Mouse (Mus musculus) liver, embryonic 11.5 days (tissue): Measurements from ENCODE around the gene Pold2. TPM values are rescaled to one million over a fixed set of nuclear protein-coding genes. Genes with fewer than 3 reads are reported as not detected.

ENCODE experiments used
- ATAC-seq: fragments of 200-750 bp; cut with Nextera tagmentation; replicated peaks from 2 replicates; pipeline ENCODE4 v1.8.0; 2017; ENCODE audit warnings: moderate number of reproducible peaks, mild to moderate bottlenecking, moderate TSS enrichment, moderate library complexity; ENCODE audit not compliant: low FRiP score
- DNase-seq: peaks from one replicate; pipeline ENCODE4 v3.0.0-alpha.2; 2017; ENCODE audit warnings: low spot score
- H3K27ac ChIP-seq: fragments of 300-500 bp; sonication (generic); 2 replicates; pipeline ENCODE4 v1.5.1; 2014; ENCODE audit warnings: mild to moderate bottlenecking, low read depth, low read length, control low read depth
- H3K27me3 ChIP-seq: fragments of 300-500 bp; sonication (generic); replicated peaks from 2 replicates; pipeline ENCODE4 v1.6.1; 2014; ENCODE audit warnings: low read length, mixed read lengths; ENCODE audit not compliant: control insufficient read depth, insufficient read depth
- H3K36me3 ChIP-seq: fragments of 300-500 bp; sonication (generic); 2 replicates; pipeline ENCODE4 v1.6.1; 2014; ENCODE audit warnings: mild to moderate bottlenecking, low read length, moderate library complexity, mixed read lengths; ENCODE audit not compliant: control insufficient read depth, insufficient read depth
- H3K4me1 ChIP-seq: fragments of 300-500 bp; sonication (generic); replicated peaks from 2 replicates; pipeline ENCODE4 v1.6.1; 2014; ENCODE audit warnings: low read length, mixed read lengths; ENCODE audit not compliant: control insufficient read depth, insufficient read depth
- H3K4me2 ChIP-seq: fragments of 300-500 bp; sonication (generic); 2 replicates; pipeline ENCODE4 v1.6.1; 2014; ENCODE audit warnings: mild to moderate bottlenecking, control low read depth, moderate library complexity
- H3K4me3 ChIP-seq: fragments of 300-500 bp; sonication (generic); 2 replicates; pipeline ENCODE4 v1.5.1; 2014; ENCODE audit warnings: low read depth, low read length, control low read depth
- H3K9ac ChIP-seq: fragments of 300-500 bp; sonication (generic); 2 replicates; pipeline ENCODE4 v1.6.1; 2014; ENCODE audit warnings: low read depth, low read length, control low read depth
- H3K9me3 ChIP-seq: fragments of 300-500 bp; sonication (generic); 2 replicates; pipeline ENCODE4 v1.6.1; 2016; ENCODE audit warnings: low read length, inconsistent platforms, mixed read lengths; ENCODE audit not compliant: control insufficient read depth
- WGBS: fragments of 180-500 bp; shearing (Covaris S2); extraction: QIAGEN DNeasy Blood & Tissue Kit; methylation state at CpG from one replicate; pipeline ENCODE4 v1.1.7; 2014; 5-methylcytosine and 5-hydroxymethylcytosine counted together
- polyA plus RNA-seq: library from polyadenylated mRNA; unstranded; fragments of >200 nt; fragmentation: Nextera tagmentation; extraction: Ambion mirVana; gene quantifications from 2 replicates; pipeline ENCODE4 v1.2.1, GENCODE M21; 2014

Gene Pold2
- polyA plus RNA-seq, 1 experiment from 2014 or later = 151 TPM

DNA sequence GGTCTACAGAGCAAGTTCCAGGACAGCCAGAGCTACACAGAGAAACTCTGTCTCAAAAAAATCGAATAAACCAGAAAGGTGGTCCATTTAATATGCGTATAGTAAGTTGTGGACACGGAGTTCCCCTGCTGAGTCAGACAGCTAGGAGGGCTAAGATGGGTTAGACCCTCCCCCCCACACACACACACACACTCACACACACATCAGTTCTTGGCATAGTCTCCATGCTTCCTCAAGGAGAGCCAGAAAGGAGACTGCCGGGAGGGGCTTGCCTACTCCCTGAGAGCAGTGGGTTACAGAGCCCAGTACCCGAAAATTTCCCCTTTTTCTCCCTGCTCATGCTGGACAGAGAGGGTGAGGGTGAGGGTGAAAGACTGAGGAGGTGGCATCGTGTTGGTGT, 17.5 kb downstream of the Pold2 start:
- H3K9ac ChIP-seq = no peak overlapping the region
- H3K27ac ChIP-seq = no peak overlapping the region
- no peak overlapping the region for H3K4me2 ChIP-seq
- no peaks in the 10 kb centered on the region for H3K36me3 ChIP-seq
- H3K9me3 ChIP-seq = peaks cover 3% of the 10 kb centered on the region; the same call in 1 of the 2 replicates
- ATAC-seq (no peak), DNase-seq (no peak)
- H3K27me3 ChIP-seq = peaks cover 33% of the 10 kb centered on the region
- H3K4me1 ChIP-seq = peaks cover 7% of the 10 kb centered on the region; the same call in 1 of the 2 replicates
- no peak overlapping the region for H3K4me3 ChIP-seq
- WGBS = 59% methylated on average over 6 of the region's 6 CpGs

DNA sequence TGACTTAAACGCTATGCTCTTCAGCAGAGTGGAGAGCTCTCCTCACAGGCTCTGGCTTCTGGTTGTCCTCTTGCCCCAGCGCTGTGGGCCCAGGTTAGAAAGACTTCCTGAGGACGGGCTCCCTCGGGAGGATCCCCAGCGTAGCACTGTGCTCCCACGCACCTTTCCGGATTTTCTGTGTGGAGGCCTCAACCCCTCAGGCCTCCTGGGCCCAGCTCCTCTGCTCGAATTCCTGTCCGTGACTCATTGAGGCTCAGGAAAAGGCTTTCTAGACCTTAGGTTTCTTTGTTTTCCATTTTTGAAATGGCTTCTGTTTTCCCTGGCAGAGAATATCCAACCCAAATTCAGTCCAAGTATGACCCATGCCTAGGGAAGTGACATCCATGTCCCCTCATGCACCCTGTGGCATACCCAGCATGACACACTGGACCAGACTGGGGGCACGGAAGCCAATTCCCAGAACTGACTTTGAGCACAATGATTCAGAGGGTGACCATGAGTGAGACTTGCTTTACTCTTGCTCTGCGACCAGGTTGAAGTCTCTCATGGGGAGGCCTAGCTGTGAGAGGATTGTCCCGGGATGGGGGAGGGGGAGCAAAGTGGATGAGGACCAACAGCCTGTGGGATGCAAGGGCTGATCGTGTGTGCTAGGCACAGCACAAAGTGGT, 18.1 kb downstream of the Pold2 start:
- no peak overlapping the region for H3K4me2 ChIP-seq

DNA sequence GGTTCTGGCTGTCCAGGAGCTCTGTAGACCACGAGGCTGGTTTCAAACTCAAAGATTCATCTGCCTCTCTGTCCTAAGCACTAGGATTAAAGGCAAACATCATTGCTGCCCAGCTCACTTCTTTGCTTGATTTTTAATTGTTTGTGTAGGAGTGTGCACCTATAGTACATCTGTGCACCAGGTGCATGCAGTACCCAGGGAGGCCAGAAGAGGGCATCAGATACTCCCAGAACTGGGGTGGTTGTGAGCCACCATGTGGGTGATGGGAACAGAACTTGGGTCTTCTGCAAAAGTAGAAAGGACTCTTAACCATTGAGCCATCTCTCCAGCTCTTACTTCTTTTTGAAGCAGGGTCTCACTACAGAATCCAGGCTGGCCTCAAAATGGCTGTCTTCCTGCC, 19.4 kb downstream of the Pold2 start:
- Histone ChIP-seq H3K4me1 (peaks cover 7% of the 10 kb centered on the region; the same call in 1 of the 2 replicates), H3K9me3 (peaks cover 3% of the 10 kb centered on the region; the same call in 1 of the 2 replicates), H3K36me3 (no peaks in the 10 kb centered on the region), H3K4me3 (no peak overlapping the region), H3K4me2 (no peak overlapping the region), H3K27ac (no peak overlapping the region), H3K9ac (no peak overlapping the region), H3K27me3 (peaks cover 31% of the 10 kb centered on the region)
- WGBS = 76% methylated on average over 1 of the region's 1 CpGs
- ATAC-seq (no peak), DNase-seq (no peak)

More for the DNA sequence above, 18.1 kb downstream of the Pold2 start:
- Histone ChIP-seq H3K9ac (no peak overlapping the region), H3K36me3 (no peaks in the 10 kb centered on the region), H3K9me3 (peaks cover 3% of the 10 kb centered on the region; the same call in 1 of the 2 replicates), H3K4me1 (peaks cover 7% of the 10 kb centered on the region; the same call in 1 of the 2 replicates), H3K27ac (no peak overlapping the region), H3K4me3 (no peak overlapping the region), H3K27me3 (peaks cover 32% of the 10 kb centered on the region)
- WGBS = 70% methylated on average over 13 of the region's 13 CpGs
- ATAC-seq = no peak
- no peak for DNase-seq

DNA sequence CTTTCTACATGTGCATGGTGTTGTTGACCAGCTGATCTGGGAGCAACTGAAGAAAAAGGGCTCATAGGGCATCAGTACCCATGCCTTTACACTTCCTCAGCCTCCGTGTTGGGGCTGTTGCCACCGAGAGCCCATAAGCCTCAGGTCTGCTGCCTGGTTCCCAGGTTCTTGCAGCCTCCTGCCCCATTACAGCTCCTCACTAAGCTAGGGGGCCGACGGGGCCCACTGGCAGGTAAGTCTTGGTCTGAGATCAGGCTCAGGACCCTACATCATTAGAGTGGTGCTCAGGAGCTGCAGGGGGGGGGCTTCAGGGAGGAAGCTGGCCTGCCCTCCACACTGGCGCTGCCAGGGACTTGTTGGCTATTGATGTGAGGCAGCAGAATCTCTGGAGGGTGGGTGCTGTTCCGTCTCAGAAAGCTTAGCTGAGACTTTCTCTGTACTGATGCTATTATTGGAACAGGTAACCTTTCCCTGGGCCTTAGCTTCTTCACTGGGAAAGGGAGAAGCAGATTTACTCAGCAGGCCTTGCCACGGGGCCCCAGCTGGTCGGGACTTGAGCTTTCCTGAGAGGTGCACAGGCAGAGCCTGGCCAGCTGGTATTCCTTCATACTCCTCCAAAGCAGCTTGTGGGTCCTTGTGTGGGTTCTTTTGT, 21.5 kb downstream of the Pold2 start:
- Histone ChIP-seq H3K9ac (no peak overlapping the region), H3K27ac (no peak overlapping the region), H3K9me3 (peaks cover 3% of the 10 kb centered on the region; the same call in 1 of the 2 replicates), H3K4me3 (no peak overlapping the region), H3K27me3 (peaks cover 14% of the 10 kb centered on the region), H3K4me1 (0 out of 2 replicates have a peak, but pooled peaks cover 1% of the 10 kb centered on the region), H3K36me3 (no peaks in the 10 kb centered on the region), H3K4me2 (no peak overlapping the region)
- ATAC-seq (no peak), DNase-seq (no peak)
- WGBS = 72% methylated on average over 8 of the region's 8 CpGs

DNA sequence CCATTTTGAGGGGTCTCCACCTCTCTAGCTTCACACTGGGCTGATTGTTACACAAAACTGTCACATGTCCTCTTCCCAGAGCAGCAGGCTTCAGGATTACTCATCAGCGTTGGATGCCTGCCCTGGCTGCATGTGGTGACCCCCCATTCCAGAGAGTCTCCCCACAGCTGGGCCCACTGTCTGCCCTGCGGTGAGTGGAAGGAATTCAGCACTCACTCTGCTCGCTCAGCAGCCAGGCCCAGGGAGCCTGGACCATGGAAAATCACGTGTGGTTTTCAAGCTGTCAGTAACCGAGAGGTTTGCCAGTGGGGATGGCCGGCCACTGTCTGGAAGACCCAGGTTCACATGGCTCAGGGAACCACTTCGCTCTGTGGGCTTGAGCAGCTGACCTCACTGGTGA, 22.2 kb downstream of the Pold2 start:
- Histone ChIP-seq H3K4me3 (no peak overlapping the region), H3K27ac (no peak overlapping the region), H3K9ac (no peak overlapping the region), H3K4me1 (no peaks in the 10 kb centered on the region), H3K27me3 (peaks cover 7% of the 10 kb centered on the region), H3K4me2 (no peak overlapping the region), H3K36me3 (no peaks in the 10 kb centered on the region), H3K9me3 (peaks cover 3% of the 10 kb centered on the region; the same call in 1 of the 2 replicates)
- 55% methylated on average over 7 of the region's 7 CpGs for WGBS
- DNase-seq (no peak), ATAC-seq (no peak)

DNA sequence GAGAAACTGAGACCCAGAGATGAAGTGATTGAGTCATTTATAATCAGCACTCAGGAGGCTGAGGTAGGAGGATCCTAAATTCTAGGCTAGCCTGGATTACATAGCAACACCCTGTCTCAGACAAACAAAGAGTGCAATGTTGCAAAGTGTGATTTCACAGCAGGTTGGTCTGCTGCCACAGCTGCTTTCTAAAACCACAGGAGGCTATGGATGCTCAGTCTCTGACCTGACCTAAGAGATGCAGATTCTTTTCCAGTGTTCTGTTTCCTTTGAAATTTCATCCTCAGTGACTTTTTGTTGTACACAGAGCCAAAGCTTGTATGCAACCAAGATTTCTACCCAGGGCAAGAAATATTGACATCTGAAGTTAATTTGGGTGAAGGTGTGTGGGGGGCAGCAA, 22.6 kb downstream of the Pold2 start:
- Histone ChIP-seq H3K9ac (no peak overlapping the region), H3K36me3 (no peaks in the 10 kb centered on the region), H3K4me1 (no peaks in the 10 kb centered on the region), H3K27ac (no peak overlapping the region), H3K27me3 (0 out of 2 replicates have a peak, but pooled peaks cover 3% of the 10 kb centered on the region), H3K9me3 (peaks cover 3% of the 10 kb centered on the region; the same call in 1 of the 2 replicates), H3K4me3 (no peak overlapping the region), H3K4me2 (no peak overlapping the region)
- no peak for DNase-seq
- no peak for ATAC-seq

DNA sequence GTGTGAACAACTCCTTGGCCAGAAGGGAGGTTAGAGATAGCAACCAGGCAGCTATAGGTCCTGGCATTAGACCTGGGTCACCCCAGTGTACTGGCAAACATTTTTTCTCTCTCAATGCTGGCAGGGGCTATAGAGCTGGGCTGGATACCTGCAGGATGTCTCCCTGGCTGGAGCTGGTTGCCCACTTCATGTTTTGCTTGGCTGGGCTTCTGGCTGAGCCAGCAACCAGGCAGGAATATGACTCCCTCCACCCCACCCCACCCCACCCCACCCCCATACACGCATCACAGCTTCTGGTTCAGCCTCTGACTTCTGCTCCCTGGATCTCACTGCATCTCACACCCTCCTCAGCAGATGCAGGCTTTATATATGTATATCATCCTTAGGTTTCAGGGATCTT, 25.8 kb downstream of the Pold2 start:
- no peaks in the 10 kb centered on the region for H3K36me3 ChIP-seq
- no peaks in the 10 kb centered on the region for H3K4me1 ChIP-seq
- 56% methylated on average over 1 of the region's 1 CpGs for WGBS
- H3K9me3 ChIP-seq = no peaks in the 10 kb centered on the region
- no peak overlapping the region for H3K27ac ChIP-seq
- ATAC-seq = no peak
- H3K9ac ChIP-seq = no peak overlapping the region
- no peak overlapping the region for H3K4me3 ChIP-seq
- H3K4me2 ChIP-seq = no peak overlapping the region
- H3K27me3 ChIP-seq = no peaks in the 10 kb centered on the region
- no peak for DNase-seq

DNA sequence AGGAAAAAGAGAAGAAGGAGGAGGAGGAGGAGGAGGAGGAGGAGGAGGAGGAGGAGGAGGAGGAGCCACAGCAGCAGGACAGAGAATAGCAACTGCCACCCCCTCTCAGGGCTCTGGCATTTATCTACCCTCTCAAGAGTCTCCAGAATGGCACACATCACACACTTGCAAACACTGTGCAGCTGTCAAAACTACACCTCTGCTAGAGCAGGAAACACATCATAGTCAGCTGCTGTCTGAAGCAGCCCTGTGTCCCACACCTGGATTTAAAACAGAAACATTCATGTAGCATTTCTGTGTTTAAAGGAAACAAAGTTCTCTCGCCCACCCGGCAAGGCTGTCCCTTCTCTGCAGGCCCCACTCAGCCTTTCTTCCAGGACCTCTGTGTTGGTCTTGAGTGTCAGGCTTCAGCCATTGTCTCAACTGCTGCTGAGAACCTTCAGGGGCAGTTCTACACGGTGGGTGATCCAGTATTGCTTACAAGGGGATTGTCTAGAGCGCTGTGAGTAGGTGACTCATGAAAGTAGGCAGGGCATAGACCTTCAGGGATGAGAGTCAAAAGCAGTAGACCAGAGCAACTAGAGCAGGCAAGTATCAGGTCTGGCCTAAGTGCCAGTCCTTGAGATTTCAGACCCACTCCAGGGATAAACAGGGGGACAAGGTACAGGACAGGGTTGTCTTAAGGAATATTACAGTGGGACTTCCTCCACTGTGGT, 26.9 kb downstream of the Pold2 start:
- Histone ChIP-seq H3K4me3 (no peak overlapping the region), H3K4me1 (no peaks in the 10 kb centered on the region), H3K9me3 (no peaks in the 10 kb centered on the region), H3K9ac (no peak overlapping the region), H3K36me3 (no peaks in the 10 kb centered on the region), H3K27ac (no peak overlapping the region), H3K4me2 (no peak overlapping the region), H3K27me3 (no peaks in the 10 kb centered on the region)
- DNase-seq (no peak), ATAC-seq (no peak)
- WGBS = 68% methylated on average over 4 of the region's 4 CpGs
